Mouse (Mus musculus) lung, embryonic 14.5 days (tissue): ENCODE data around the gene Flrt1. TPM values are rescaled to one million over a fixed set of nuclear protein-coding genes. Genes with fewer than 3 reads are reported as not detected.

Experiments
- ATAC-seq: fragments of 200-750 bp; cut with Nextera tagmentation; 2 replicates; pipeline ENCODE4 v1.8.0; 2017; ENCODE audit warnings: mild to moderate bottlenecking, moderate TSS enrichment, moderate library complexity; ENCODE audit not compliant: insufficient read depth
- DNase-seq: peaks from one replicate; pipeline ENCODE4 v3.0.0-alpha.2; 2015
- H3K27ac ChIP-seq: fragments of 300-500 bp; sonication (generic); 2 replicates; pipeline ENCODE4 v1.5.1; 2014; ENCODE audit warnings: low read depth, mild to moderate bottlenecking, moderate library complexity
- H3K27me3 ChIP-seq: fragments of 300-500 bp; sonication (generic); 2 replicates; pipeline ENCODE4 v1.6.1; 2014; ENCODE audit warnings: low read length, control low read depth; ENCODE audit not compliant: insufficient read depth
- H3K36me3 ChIP-seq: fragments of 300-500 bp; sonication (generic); 2 replicates; pipeline ENCODE4 v1.6.1; 2014; ENCODE audit warnings: control low read depth; ENCODE audit not compliant: insufficient read depth
- H3K4me1 ChIP-seq: fragments of 300-500 bp; sonication (generic); 2 replicates; pipeline ENCODE4 v1.6.1; 2014; ENCODE audit warnings: antibody characterized with exemption, control low read depth; ENCODE audit not compliant: insufficient read depth
- H3K4me2 ChIP-seq: fragments of 300-500 bp; sonication (generic); 2 replicates; pipeline ENCODE4 v1.6.1; 2014; ENCODE audit warnings: mild to moderate bottlenecking
- H3K4me3 ChIP-seq: fragments of 300-500 bp; sonication (generic); 2 replicates; pipeline ENCODE4 v1.5.1; 2014; ENCODE audit warnings: low read depth, low read length
- H3K9ac ChIP-seq: fragments of 300-500 bp; sonication (generic); 2 replicates; pipeline ENCODE4 v1.6.1; 2014
- H3K9me3 ChIP-seq: fragments of 300-500 bp; sonication (generic); 2 replicates; pipeline ENCODE4 v1.6.1; 2016; ENCODE audit warnings: low read depth, low read length, control low read depth
- CTCF ChIP-seq: IDR thresholded peaks from 2 replicates; pipeline ENCODE4 v1.5.1; 2016; ENCODE audit warnings: antibody characterized with exemption, low read depth
- WGBS: fragments of 180-500 bp; shearing (Covaris S2); extraction: QIAGEN DNeasy Blood & Tissue Kit; methylation state at CpG from one replicate; pipeline ENCODE4 v1.1.7; 2014; 5-methylcytosine and 5-hydroxymethylcytosine counted together
- polyA plus RNA-seq: library from polyadenylated mRNA; unstranded; fragments of >200 nt; fragmentation: Nextera tagmentation; extraction: Ambion mirVana; gene quantifications from 2 replicates; pipeline ENCODE4 v1.2.1, GENCODE M21; 2014

The Flrt1 gene
- polyA plus RNA-seq, 1 experiment from 2014 or later = 1.4 TPM

- H3K4me3 ChIP-seq = no peak overlapping the region
Observed at GRCm38 (mm10) chr19:7139321-7139720, 33.8 kb upstream of the Flrt1 start.

GRCm38 (mm10) chr19:7138327-7138726 lies 32.8 kb upstream of the Flrt1 start:
- H3K27me3 ChIP-seq = peaks cover 12% of the 10 kb centered on the region
- DNase-seq = no peak
- no peaks in the 10 kb centered on the region for H3K9me3 ChIP-seq
- WGBS = 49% methylated on average over 14 of the region's 14 CpGs
- no peak overlapping the region for H3K4me3 ChIP-seq
- no peak overlapping the region for H3K4me2 ChIP-seq
- H3K9ac ChIP-seq = no peak overlapping the region
- H3K4me1 ChIP-seq = peaks cover 22% of the 10 kb centered on the region
- TF ChIP-seq CTCF = no peak
- no peak for ATAC-seq
- H3K27ac ChIP-seq = no peak overlapping the region
- H3K36me3 ChIP-seq = no peaks in the 10 kb centered on the region

More at GRCm38 (mm10) chr19:7139321-7139720, 33.8 kb upstream of the Flrt1 start:
- H3K9me3 ChIP-seq = no peaks in the 10 kb centered on the region
- no peak overlapping the region for H3K27ac ChIP-seq
- 69% methylated on average over 4 of the region's 4 CpGs for WGBS
- no peak for TF ChIP-seq CTCF
- no peak overlapping the region for H3K9ac ChIP-seq
- no peaks in the 10 kb centered on the region for H3K36me3 ChIP-seq
- peaks cover 16% of the 10 kb centered on the region for H3K27me3 ChIP-seq
- no peak overlapping the region for H3K4me2 ChIP-seq
- H3K4me1 ChIP-seq = peaks cover 30% of the 10 kb centered on the region
- ATAC-seq = no peak
- no peak for DNase-seq

GRCm38 (mm10) chr19:7136714-7137498 lies 31.4 kb upstream of the Flrt1 start:
- 42% methylated on average over 14 of the region's 14 CpGs for WGBS
- no peak for DNase-seq
- Histone ChIP-seq H3K9me3 (no peaks in the 10 kb centered on the region), H3K27me3 (peaks cover 10% of the 10 kb centered on the region), H3K27ac (peak overlapping the region; percentile 36; the same call in 1 of the 2 replicates), H3K4me1 (peaks cover 20% of the 10 kb centered on the region), H3K4me2 (no peak overlapping the region), H3K36me3 (no peaks in the 10 kb centered on the region), H3K4me3 (no peak overlapping the region), H3K9ac (no peak overlapping the region)
- TF ChIP-seq CTCF = no peak
- ATAC-seq = no peak

GRCm38 (mm10) chr19:7136016-7136415 lies 30.5 kb upstream of the Flrt1 start:
- DNase-seq (peak; percentile 48), ATAC-seq (peak; percentile 60)
- Histone ChIP-seq H3K27me3 (peaks cover 10% of the 10 kb centered on the region), H3K4me1 (peaks cover 20% of the 10 kb centered on the region), H3K9me3 (no peaks in the 10 kb centered on the region), H3K4me2 (no peak overlapping the region), H3K9ac (no peak overlapping the region), H3K4me3 (no peak overlapping the region), H3K27ac (peak overlapping the region; percentile 36; the same call in 1 of the 2 replicates), H3K36me3 (no peaks in the 10 kb centered on the region)
- WGBS = 21% methylated on average over 9 of the region's 9 CpGs
- TF ChIP-seq CTCF = no peak

GRCm38 (mm10) chr19:7135525-7135924 lies 30.0 kb upstream of the Flrt1 start:
- ATAC-seq (peak; percentile 72), DNase-seq (peak; percentile 65)
- no peak overlapping the region for H3K9ac ChIP-seq
- no peak overlapping the region for H3K4me3 ChIP-seq
- WGBS = 1% methylated on average over 9 of the region's 9 CpGs
- H3K27ac ChIP-seq = peak overlapping the region; percentile 54; the same call in 1 of the 2 replicates
- TF ChIP-seq CTCF = no peak
- H3K27me3 ChIP-seq = peaks cover 10% of the 10 kb centered on the region
- H3K36me3 ChIP-seq = no peaks in the 10 kb centered on the region
- no peaks in the 10 kb centered on the region for H3K9me3 ChIP-seq
- peaks cover 20% of the 10 kb centered on the region for H3K4me1 ChIP-seq
- H3K4me2 ChIP-seq = no peak overlapping the region

- 0 out of 2 replicates have a peak, but pooled peaks have one; percentile 45 for ATAC-seq
Observed at GRCm38 (mm10) chr19:7134631-7135091, 29.1 kb upstream of the Flrt1 start.

GRCm38 (mm10) chr19:7133436-7133835 lies 27.9 kb upstream of the Flrt1 start:
- Histone ChIP-seq H3K27ac (no peak overlapping the region), H3K4me2 (no peak overlapping the region), H3K4me3 (no peak overlapping the region), H3K4me1 (peaks cover 20% of the 10 kb centered on the region), H3K27me3 (peaks cover 10% of the 10 kb centered on the region), H3K9ac (no peak overlapping the region), H3K36me3 (no peaks in the 10 kb centered on the region), H3K9me3 (no peaks in the 10 kb centered on the region)
- 80% methylated on average over 9 of the region's 9 CpGs for WGBS
- DNase-seq = no peak
- no peak for TF ChIP-seq CTCF
- no peak for ATAC-seq

More at GRCm38 (mm10) chr19:7134631-7135091, 29.1 kb upstream of the Flrt1 start:
- Histone ChIP-seq H3K9ac (no peak overlapping the region), H3K4me3 (no peak overlapping the region), H3K27me3 (peaks cover 10% of the 10 kb centered on the region), H3K4me1 (peaks cover 20% of the 10 kb centered on the region), H3K36me3 (no peaks in the 10 kb centered on the region), H3K9me3 (no peaks in the 10 kb centered on the region), H3K27ac (peak overlapping the region; percentile 54; the same call in 1 of the 2 replicates), H3K4me2 (no peak overlapping the region)
- no peak for TF ChIP-seq CTCF
- WGBS = 26% methylated on average over 17 of the region's 17 CpGs
- peak; percentile 48 for DNase-seq
